Mouse (Mus musculus) forebrain, embryonic 13.5 days (tissue): Measurements from ENCODE around the gene Fam43b. TPM values are rescaled to one million over a fixed set of nuclear protein-coding genes. Genes with fewer than 3 reads are reported as not detected.

ENCODE experiments used
- ATAC-seq: fragments of 200-750 bp; cut with Nextera tagmentation; 2 replicates; pipeline ENCODE4 v1.8.0; 2017
- H3K27ac ChIP-seq: fragments of 300-500 bp; sonication (generic); 2 replicates; pipeline ENCODE4 v1.5.1; 2015; ENCODE audit warnings: inconsistent platforms, mild to moderate bottlenecking, moderate library complexity
- H3K27me3 ChIP-seq: fragments of 300-500 bp; sonication (generic); 2 replicates; pipeline ENCODE4 v1.6.1; 2015; ENCODE audit warnings: mild to moderate bottlenecking, inconsistent platforms
- H3K36me3 ChIP-seq: fragments of 300-500 bp; sonication (generic); 2 replicates; pipeline ENCODE4 v1.6.1; 2015; ENCODE audit warnings: mild to moderate bottlenecking, inconsistent platforms; ENCODE audit not compliant: poor library complexity, severe bottlenecking
- H3K4me1 ChIP-seq: fragments of 300-500 bp; sonication (generic); 2 replicates; pipeline ENCODE4 v1.6.1; 2015; ENCODE audit warnings: inconsistent platforms
- H3K4me2 ChIP-seq: fragments of 300-500 bp; sonication (generic); 2 replicates; pipeline ENCODE4 v1.6.1; 2015; ENCODE audit warnings: inconsistent platforms, mild to moderate bottlenecking, moderate library complexity
- H3K4me3 ChIP-seq: fragments of 300-500 bp; sonication (generic); 2 replicates; pipeline ENCODE4 v1.5.1; 2015; ENCODE audit warnings: mild to moderate bottlenecking, inconsistent platforms
- H3K9ac ChIP-seq: fragments of 300-500 bp; sonication (generic); 2 replicates; pipeline ENCODE4 v1.6.1; 2015; ENCODE audit warnings: mild to moderate bottlenecking, inconsistent platforms
- H3K9me3 ChIP-seq: fragments of 300-500 bp; sonication (generic); replicated peaks from 2 replicates; pipeline ENCODE4 v1.6.1; 2016; ENCODE audit warnings: inconsistent platforms
- WGBS: fragments of 180-500 bp; shearing (Covaris S2); methylation state at CpG from one replicate; pipeline ENCODE4 v1.1.7; 2015; 5-methylcytosine and 5-hydroxymethylcytosine counted together
- polyA plus RNA-seq: library from polyadenylated mRNA; unstranded; fragments of >200 nt; fragmentation: Nextera tagmentation; extraction: Ambion mirVana; gene quantifications from 2 replicates; pipeline ENCODE4 v1.2.1, GENCODE M21; 2015

Gene Fam43b
- polyA plus RNA-seq, 1 experiment from 2014 or later: 0.84 TPM

- H3K9ac ChIP-seq: no peak overlapping the region
- WGBS: 80% methylated on average over 3 of the region's 3 CpGs
- H3K27me3 ChIP-seq: no peaks in the 10 kb centered on the region
- H3K4me1 ChIP-seq: peaks cover 13% of the 10 kb centered on the region
- no peaks in the 10 kb centered on the region for H3K9me3 ChIP-seq
- no peak overlapping the region for H3K4me3 ChIP-seq
- no peaks in the 10 kb centered on the region for H3K36me3 ChIP-seq
- H3K27ac ChIP-seq: no peak overlapping the region
- ATAC-seq: no peak
- H3K4me2 ChIP-seq: no peak overlapping the region
These were observed 38.2 kb downstream of the Fam43b start for GRCm38 (mm10) chr4:138358176-138358575.

DNA sequence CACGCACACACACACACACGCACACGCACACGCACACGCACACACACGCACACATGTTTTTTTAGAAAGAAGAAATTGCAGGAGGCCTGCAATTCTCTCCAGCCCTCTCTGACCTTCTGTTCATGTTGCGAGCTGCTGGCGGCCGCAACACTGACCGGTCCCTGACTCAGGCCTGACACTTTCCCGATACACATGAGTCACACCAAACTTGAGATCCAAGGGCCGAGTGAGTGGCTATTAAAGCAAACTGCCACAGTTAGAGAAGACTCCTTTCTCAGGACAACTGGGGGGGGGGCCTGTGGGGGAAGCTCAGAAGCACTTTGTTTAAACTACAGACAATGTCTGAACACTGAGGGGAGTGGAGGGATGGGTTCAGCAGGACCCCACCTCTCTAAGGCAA is 39.8 kb downstream of the Fam43b start:
- ATAC-seq: no peak
- Histone ChIP-seq H3K36me3 (no peaks in the 10 kb centered on the region), H3K4me3 (no peak overlapping the region), H3K27me3 (no peaks in the 10 kb centered on the region), H3K9me3 (peaks cover 1% of the 10 kb centered on the region; the same call in 1 of the 2 replicates), H3K4me1 (peaks cover 9% of the 10 kb centered on the region), H3K9ac (no peak overlapping the region), H3K4me2 (no peak overlapping the region), H3K27ac (no peak overlapping the region)
- 91% methylated on average over 12 of the region's 12 CpGs for WGBS

GRCm38 (mm10) chr4:138356141-138356540 is 40.2 kb downstream of the Fam43b start:
- no peaks in the 10 kb centered on the region for H3K27me3 ChIP-seq
- 78% methylated on average over 8 of the region's 8 CpGs for WGBS
- no peak overlapping the region for H3K27ac ChIP-seq
- peaks cover 3% of the 10 kb centered on the region; the same call in 1 of the 2 replicates for H3K9me3 ChIP-seq
- H3K4me1 ChIP-seq: peaks cover 5% of the 10 kb centered on the region
- H3K36me3 ChIP-seq: no peaks in the 10 kb centered on the region
- H3K4me3 ChIP-seq: no peak overlapping the region
- no peak overlapping the region for H3K9ac ChIP-seq
- ATAC-seq: no peak
- H3K4me2 ChIP-seq: no peak overlapping the region

GRCm38 (mm10) chr4:138355496-138355895 is 40.8 kb downstream of the Fam43b start:
- WGBS: 87% methylated on average over 2 of the region's 2 CpGs

GRCm38 (mm10) chr4:138353438-138354171 is 42.7 kb downstream of the Fam43b start:
- 81% methylated on average over 10 of the region's 10 CpGs for WGBS
- peaks cover 3% of the 10 kb centered on the region; the same call in 1 of the 2 replicates for H3K9me3 ChIP-seq
- no peaks in the 10 kb centered on the region for H3K4me1 ChIP-seq
- H3K4me3 ChIP-seq: no peak overlapping the region
- H3K36me3 ChIP-seq: no peaks in the 10 kb centered on the region
- no peak overlapping the region for H3K9ac ChIP-seq
- H3K27me3 ChIP-seq: no peaks in the 10 kb centered on the region
- no peak overlapping the region for H3K4me2 ChIP-seq
- ATAC-seq: no peak
- no peak overlapping the region for H3K27ac ChIP-seq

More at GRCm38 (mm10) chr4:138355496-138355895, 40.8 kb downstream of the Fam43b start:
- Histone ChIP-seq H3K36me3 (no peaks in the 10 kb centered on the region), H3K9me3 (peaks cover 3% of the 10 kb centered on the region; the same call in 1 of the 2 replicates), H3K27ac (no peak overlapping the region), H3K27me3 (no peaks in the 10 kb centered on the region), H3K9ac (no peak overlapping the region), H3K4me1 (no peaks in the 10 kb centered on the region), H3K4me2 (no peak overlapping the region), H3K4me3 (no peak overlapping the region)
- ATAC-seq: no peak

- H3K4me2 ChIP-seq: no peak overlapping the region
- H3K36me3 ChIP-seq: no peaks in the 10 kb centered on the region
- H3K4me1 ChIP-seq: no peaks in the 10 kb centered on the region
- ATAC-seq: no peak
- H3K9ac ChIP-seq: no peak overlapping the region
- no peak overlapping the region for H3K4me3 ChIP-seq
- H3K9me3 ChIP-seq: peaks cover 3% of the 10 kb centered on the region; the same call in 1 of the 2 replicates
- WGBS: 86% methylated on average over 6 of the region's 6 CpGs
- no peaks in the 10 kb centered on the region for H3K27me3 ChIP-seq
- H3K27ac ChIP-seq: no peak overlapping the region
These were observed 43.6 kb downstream of the Fam43b start for GRCm38 (mm10) chr4:138352692-138353091.

GRCm38 (mm10) chr4:138351821-138352220 is 44.5 kb downstream of the Fam43b start:
- no peak overlapping the region for H3K4me2 ChIP-seq
- 90% methylated on average over 5 of the region's 5 CpGs for WGBS
- no peaks in the 10 kb centered on the region for H3K27me3 ChIP-seq
- no peak overlapping the region for H3K27ac ChIP-seq
- H3K4me1 ChIP-seq: no peaks in the 10 kb centered on the region
- H3K9me3 ChIP-seq: peaks cover 3% of the 10 kb centered on the region; the same call in 1 of the 2 replicates
- no peak for ATAC-seq
- H3K9ac ChIP-seq: no peak overlapping the region
- H3K4me3 ChIP-seq: no peak overlapping the region
- no peaks in the 10 kb centered on the region for H3K36me3 ChIP-seq

- Histone ChIP-seq H3K4me1 (no peaks in the 10 kb centered on the region), H3K4me3 (no peak overlapping the region), H3K36me3 (no peaks in the 10 kb centered on the region), H3K27me3 (no peaks in the 10 kb centered on the region), H3K9me3 (peaks cover 3% of the 10 kb centered on the region; the same call in 1 of the 2 replicates), H3K4me2 (no peak overlapping the region), H3K9ac (no peak overlapping the region), H3K27ac (no peak overlapping the region)
- 76% methylated on average over 7 of the region's 7 CpGs for WGBS
- ATAC-seq: no peak
These were observed 47.6 kb downstream of the Fam43b start for GRCm38 (mm10) chr4:138348716-138349115.

GRCm38 (mm10) chr4:138347280-138347679 is 49.0 kb downstream of the Fam43b start:
- WGBS: 79% methylated on average over 1 of the region's 1 CpGs
- Histone ChIP-seq H3K4me2 (no peak overlapping the region), H3K27ac (no peak overlapping the region)

DNA sequence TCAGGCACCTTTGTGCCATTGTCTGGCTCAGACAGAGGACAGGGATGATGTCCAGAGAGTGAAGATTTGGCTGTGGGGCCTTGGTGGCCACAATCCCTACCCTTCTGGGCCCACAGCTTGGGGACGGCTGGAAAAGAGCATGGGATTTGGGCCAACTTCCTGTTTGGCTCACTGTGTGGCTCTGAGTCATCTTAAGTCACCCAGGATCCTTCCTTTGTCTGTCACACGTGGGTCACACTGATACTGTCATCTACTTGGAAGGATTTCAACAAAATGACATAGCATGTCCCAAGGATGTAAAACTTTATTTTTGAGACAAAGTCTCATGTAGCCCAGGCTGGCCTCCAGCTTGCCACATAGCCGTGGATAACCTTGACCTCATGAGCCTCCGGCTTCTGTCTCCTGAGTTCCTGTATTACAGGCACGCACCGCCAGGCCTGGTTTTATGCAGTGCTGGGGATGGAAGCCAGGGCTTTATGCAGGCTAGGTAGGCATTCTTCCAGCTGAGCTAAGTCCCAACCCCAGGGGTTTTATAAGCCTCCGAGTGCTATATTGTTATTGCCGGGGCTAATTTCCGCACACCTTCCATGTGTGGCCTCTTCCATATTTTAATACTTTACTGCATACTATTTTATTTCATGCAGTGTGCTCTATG is 51.3 kb downstream of the Fam43b start:
- no peak for ATAC-seq
- no peak overlapping the region for H3K4me3 ChIP-seq
- H3K4me1 ChIP-seq: no peaks in the 10 kb centered on the region
- H3K9ac ChIP-seq: no peak overlapping the region
- 81% methylated on average over 9 of the region's 9 CpGs for WGBS
- H3K36me3 ChIP-seq: no peaks in the 10 kb centered on the region
- no peak overlapping the region for H3K27ac ChIP-seq
- H3K4me2 ChIP-seq: no peak overlapping the region
- H3K27me3 ChIP-seq: no peaks in the 10 kb centered on the region
- H3K9me3 ChIP-seq: no peaks in the 10 kb centered on the region

More at GRCm38 (mm10) chr4:138347280-138347679, 49.0 kb downstream of the Fam43b start:
- no peaks in the 10 kb centered on the region for H3K4me1 ChIP-seq
- H3K4me3 ChIP-seq: no peak overlapping the region
- ATAC-seq: no peak
- H3K9me3 ChIP-seq: peaks cover 3% of the 10 kb centered on the region; the same call in 1 of the 2 replicates
- H3K36me3 ChIP-seq: no peaks in the 10 kb centered on the region
- H3K9ac ChIP-seq: no peak overlapping the region
- no peaks in the 10 kb centered on the region for H3K27me3 ChIP-seq
